Mouse (Mus musculus) bone marrow macrophage, adult 2 months (primary cell): Measurements from ENCODE around the gene Pdcd10.

ENCODE experiments used
- CTCF ChIP-seq: IDR thresholded peaks from 2 replicates; pipeline ENCODE4 v1.5.1; 2012; ENCODE audit warnings: low read depth, mild to moderate bottlenecking, low read length, moderate library complexity
- POLR2A ChIP-seq: IDR thresholded peaks from 2 replicates; pipeline ENCODE4 v1.6.1; 2012; ENCODE audit warnings: mild to moderate bottlenecking, low read depth, low read length, borderline replicate concordance

DNA sequence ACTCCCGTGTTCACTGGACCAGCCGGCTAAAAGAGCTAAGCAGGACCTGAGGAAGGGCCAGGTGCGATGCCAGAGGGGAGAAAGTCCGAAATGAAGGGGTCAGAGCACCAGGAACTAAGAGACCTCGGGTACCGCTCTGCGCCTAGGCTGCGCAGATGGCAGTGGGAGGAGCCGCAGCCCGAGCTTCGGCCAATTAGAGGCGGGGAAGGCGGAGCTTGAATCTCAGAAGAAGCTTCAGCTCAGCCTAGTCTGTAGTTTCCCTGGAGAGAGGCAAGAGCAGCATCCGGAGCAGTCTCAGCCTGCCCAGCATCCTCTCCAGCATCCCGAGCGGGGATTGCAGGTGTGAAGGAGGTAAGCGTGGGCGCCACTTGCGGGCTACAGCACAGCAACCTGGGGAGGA lies 636 bp upstream of the Pdcd10 start, which contains the start of gene Serpini1:
- no peak for TF ChIP-seq POLR2A
- TF ChIP-seq CTCF: no peak
